Mouse (Mus musculus) splenic B cell, adult 2 months (primary cell): Measurements from ENCODE around the gene Gm10320.

Source experiments
- DNase-seq: peaks from one replicate; pipeline ENCODE4 v3.0.0-alpha.2; 2011; ENCODE audit warnings: low read depth, low spot score
- H3K27me3 ChIP-seq: 2 replicates; pipeline ENCODE4 v1.6.1; 2012; ENCODE audit warnings: mild to moderate bottlenecking, low read length, moderate library complexity, mixed read lengths; ENCODE audit not compliant: control insufficient read depth, poor library complexity, insufficient read depth, severe bottlenecking
- H3K36me3 ChIP-seq: 2 replicates; pipeline ENCODE4 v1.6.1; 2012; ENCODE audit warnings: mild to moderate bottlenecking, low read length, moderate library complexity, mixed read lengths; ENCODE audit not compliant: control insufficient read depth, poor library complexity, insufficient read depth, severe bottlenecking

Gene Gm10320

DNA sequence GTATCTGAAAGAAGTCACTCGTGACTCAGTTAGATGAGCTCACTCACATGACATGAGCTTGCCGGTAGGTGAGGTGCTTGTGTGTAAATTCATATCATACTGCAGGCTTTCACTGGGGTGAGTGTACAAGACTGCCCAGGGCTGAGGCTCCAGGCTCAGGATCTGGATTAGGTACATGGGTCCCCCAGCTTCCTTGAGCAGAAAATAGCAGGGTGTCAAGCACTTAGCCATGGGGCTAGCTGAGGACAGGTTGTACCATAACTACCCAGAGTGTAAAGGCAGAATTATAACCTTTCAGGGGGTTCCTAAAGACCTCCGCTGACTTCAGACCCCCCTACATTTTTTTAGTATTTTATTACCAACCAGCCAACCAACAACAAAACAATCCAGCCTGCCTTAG is at the start of gene Gm10320:
TSS of gene Gm10320 (minus strand) at position 93 of the 400 bp plus-strand sequence.
- DNase-seq = no peak
- H3K36me3 ChIP-seq = no peaks in the 10 kb centered on the region
- H3K27me3 ChIP-seq = no peaks in the 10 kb centered on the region

GRCm38 (mm10) chr13:98541601-98542000 is 49.8 kb upstream of the Gm10320 start:
- Histone ChIP-seq H3K27me3 (no peaks in the 10 kb centered on the region), H3K36me3 (no peaks in the 10 kb centered on the region)
- no peak for DNase-seq

DNA sequence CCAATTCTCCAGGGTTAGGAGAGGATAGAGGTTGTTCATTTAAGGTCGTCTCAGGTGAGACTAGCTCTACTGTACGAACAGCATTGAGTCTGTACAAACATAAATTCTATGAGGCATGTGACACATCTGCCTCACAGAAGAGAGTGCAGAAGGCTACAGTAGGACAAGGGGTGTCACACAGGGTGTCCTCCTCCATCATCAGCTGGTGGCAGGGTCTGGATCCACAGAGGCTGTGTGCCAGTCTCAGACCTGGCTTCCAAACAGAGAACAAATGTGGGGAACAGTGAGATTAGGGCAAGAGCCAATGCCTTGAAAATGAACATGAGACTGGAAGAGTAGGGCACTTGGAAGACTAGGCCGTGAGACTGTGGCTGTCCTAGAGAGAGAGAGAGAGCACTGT is 48.4 kb upstream of the Gm10320 start:
- Histone ChIP-seq H3K36me3 (no peaks in the 10 kb centered on the region), H3K27me3 (no peaks in the 10 kb centered on the region)
- no peak for DNase-seq

DNA sequence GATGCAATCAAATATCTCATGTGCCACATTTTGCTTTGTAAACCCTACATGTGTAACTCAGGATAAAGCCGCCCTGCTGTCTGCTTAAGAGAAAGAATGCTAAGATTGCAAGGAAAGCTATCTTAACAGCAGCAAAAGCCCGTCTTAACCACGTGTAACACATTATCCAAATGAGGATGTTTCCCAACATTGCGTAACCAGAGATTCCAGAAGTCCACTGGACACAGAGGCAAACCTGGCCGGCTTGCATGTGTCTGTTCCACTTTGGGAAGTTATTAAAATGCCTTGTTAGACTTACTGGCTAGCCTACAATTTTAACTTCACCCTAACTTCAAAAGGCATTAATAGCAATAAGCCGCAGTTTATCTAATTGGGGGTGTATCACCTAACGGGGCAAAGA is 47.5 kb upstream of the Gm10320 start:
- Histone ChIP-seq H3K36me3 (no peaks in the 10 kb centered on the region), H3K27me3 (no peaks in the 10 kb centered on the region)
- no peak for DNase-seq

GRCm38 (mm10) chr13:98538587-98538986 is 46.8 kb upstream of the Gm10320 start:
- Histone ChIP-seq H3K36me3 (no peaks in the 10 kb centered on the region), H3K27me3 (no peaks in the 10 kb centered on the region)
- no peak for DNase-seq

GRCm38 (mm10) chr13:98534913-98535262 is 43.1 kb upstream of the Gm10320 start:
- H3K36me3 ChIP-seq = no peaks in the 10 kb centered on the region
- no peaks in the 10 kb centered on the region for H3K27me3 ChIP-seq
- no peak for DNase-seq

- DNase-seq = no peak
- Histone ChIP-seq H3K36me3 (no peaks in the 10 kb centered on the region), H3K27me3 (no peaks in the 10 kb centered on the region)
Observed at GRCm38 (mm10) chr13:98534190-98534912, 42.5 kb upstream of the Gm10320 start.

GRCm38 (mm10) chr13:98533415-98533814 is 41.6 kb upstream of the Gm10320 start:
- Histone ChIP-seq H3K27me3 (no peaks in the 10 kb centered on the region), H3K36me3 (no peaks in the 10 kb centered on the region)
- no peak for DNase-seq

GRCm38 (mm10) chr13:98532699-98533375 is 41.0 kb upstream of the Gm10320 start:
- DNase-seq = no peak
- Histone ChIP-seq H3K36me3 (no peaks in the 10 kb centered on the region), H3K27me3 (no peaks in the 10 kb centered on the region)

- no peaks in the 10 kb centered on the region for H3K36me3 ChIP-seq
- no peaks in the 10 kb centered on the region for H3K27me3 ChIP-seq
- DNase-seq = no peak
Observed at GRCm38 (mm10) chr13:98531976-98532375, 40.2 kb upstream of the Gm10320 start.

- Histone ChIP-seq H3K36me3 (no peaks in the 10 kb centered on the region), H3K27me3 (no peaks in the 10 kb centered on the region)
- DNase-seq = no peak
Observed at GRCm38 (mm10) chr13:98531306-98531705, 39.5 kb upstream of the Gm10320 start.

GRCm38 (mm10) chr13:98523719-98524316 is 32.0 kb upstream of the Gm10320 start:
- no peak for DNase-seq
- H3K36me3 ChIP-seq = no peaks in the 10 kb centered on the region
- no peaks in the 10 kb centered on the region for H3K27me3 ChIP-seq

GRCm38 (mm10) chr13:98518341-98518740 is 26.5 kb upstream of the Gm10320 start:
- no peak for DNase-seq
- no peaks in the 10 kb centered on the region for H3K27me3 ChIP-seq

DNA sequence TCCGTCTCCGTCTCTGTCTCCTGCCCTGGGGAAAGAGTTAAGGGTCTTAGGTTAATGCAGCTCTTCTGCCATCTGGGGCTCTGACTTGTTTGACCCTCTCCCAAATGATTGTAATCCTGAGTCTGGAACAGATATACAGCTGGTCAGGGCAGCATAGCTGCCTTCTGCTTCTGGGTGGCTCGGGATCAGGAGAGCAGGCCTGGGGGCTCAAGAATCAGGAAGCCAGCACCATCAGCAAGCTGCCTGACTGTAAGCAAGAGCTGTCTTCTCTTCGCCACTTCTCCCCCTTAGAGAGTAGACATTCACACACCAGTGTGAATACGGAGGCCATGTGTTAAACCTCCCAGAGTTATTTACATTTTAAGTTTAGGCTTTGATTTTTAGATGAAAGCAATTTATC is 25.9 kb upstream of the Gm10320 start:
- no peak for DNase-seq
- H3K36me3 ChIP-seq = no peaks in the 10 kb centered on the region
- no peaks in the 10 kb centered on the region for H3K27me3 ChIP-seq

More at GRCm38 (mm10) chr13:98518341-98518740, 26.5 kb upstream of the Gm10320 start:
- no peaks in the 10 kb centered on the region for H3K36me3 ChIP-seq

- no peak for DNase-seq
- Histone ChIP-seq H3K36me3 (no peaks in the 10 kb centered on the region), H3K27me3 (no peaks in the 10 kb centered on the region)
Observed at GRCm38 (mm10) chr13:98516985-98517384, 25.2 kb upstream of the Gm10320 start.
